Mouse (Mus musculus): ENCODE data around the gene Plppr1.

GRCm38 (mm10) chr4:49144798-49145197, 85.7 kb downstream of the Plppr1 start:
- no peak for TF ChIP-seq POLR2A (IDR thresholded peaks at IDR 0.05; ENCODE audit: borderline replicate concordance, control insufficient read depth, low read depth, low read length)
- TF ChIP-seq CTCF (IDR thresholded peaks at IDR 0.05; ENCODE audit: control insufficient read depth, insufficient read depth, low read length), result no peak

Data from bone marrow, adult 2 months (tissue).